Mouse (Mus musculus) myocyte (in vitro differentiated cells): ENCODE results near the gene Gm20388. TPM values are rescaled to one million over a fixed set of nuclear protein-coding genes. Genes with fewer than 3 reads are reported as not detected.

Experiments
- H3K27me3 ChIP-seq: one replicate; pipeline ENCODE4 v1.6.1; 2011; ENCODE audit not compliant: control insufficient read depth, insufficient read depth, insufficient read length
- H3K36me3 ChIP-seq: one replicate; pipeline ENCODE4 v1.6.1; 2011; ENCODE audit not compliant: control insufficient read depth, insufficient read depth
- H3K4me2 ChIP-seq: one replicate; pipeline ENCODE4 v1.6.1; 2011; ENCODE audit warnings: low read depth, control low read depth
- H3K4me3 ChIP-seq: one replicate; pipeline ENCODE4 v1.5.1; 2011; ENCODE audit warnings: mild to moderate bottlenecking, control low read depth, moderate library complexity
- H3K79me2 ChIP-seq: one replicate; pipeline ENCODE4 v1.6.1; 2011; ENCODE audit not compliant: control insufficient read depth, insufficient read depth
- H3ac ChIP-seq: one replicate; pipeline ENCODE4 v1.6.1; 2011; ENCODE audit not compliant: control insufficient read depth, insufficient read length
- CEBPB ChIP-seq: IDR thresholded peaks from 2 replicates; pipeline ENCODE4 v1.6.1; 2011; ENCODE audit warnings: mild to moderate bottlenecking, moderate library complexity; ENCODE audit not compliant: poor library complexity, insufficient read depth, severe bottlenecking
- E2F4 ChIP-seq: IDR thresholded peaks from one replicate; pipeline ENCODE4 v1.6.1; 2011; ENCODE audit warnings: mild to moderate bottlenecking, control low read depth, moderate library complexity; ENCODE audit not compliant: insufficient read depth
- MAX ChIP-seq: IDR thresholded peaks from one replicate; pipeline ENCODE4 v1.6.1; 2011; ENCODE audit warnings: low read depth, mild to moderate bottlenecking, control low read depth
- MYOD1 ChIP-seq, 3 experiments: IDR thresholded peaks; one replicate each; pipeline ENCODE4 v1.6.1; 2011; ENCODE audit warnings: control low read depth in 2 of 3, low read depth in 2 of 3, mild to moderate bottlenecking in 2 of 3, moderate library complexity in 1 of 3; ENCODE audit not compliant: insufficient read length in 2 of 3, control insufficient read depth in 1 of 3
- MYOG ChIP-seq, 3 experiments: IDR thresholded peaks; one replicate each; pipeline ENCODE4 v1.6.1; 2011; ENCODE audit warnings: control low read depth in 2 of 3, low read depth in 2 of 3, mild to moderate bottlenecking in 2 of 3; ENCODE audit not compliant: insufficient read length in 2 of 3, control insufficient read depth in 1 of 3, insufficient read depth in 1 of 3
- POLR2A ChIP-seq: IDR thresholded peaks from one replicate; pipeline ENCODE4 v1.6.1; 2011; ENCODE audit warnings: low read depth, mild to moderate bottlenecking, control low read depth, moderate library complexity; ENCODE audit not compliant: insufficient read length
- POLR2AphosphoS2 ChIP-seq: IDR thresholded peaks from one replicate; pipeline ENCODE4 v1.6.1; 2011; ENCODE audit warnings: low read depth, control low read depth; ENCODE audit not compliant: insufficient read length
- REST ChIP-seq: IDR thresholded peaks from one replicate; pipeline ENCODE4 v1.6.1; 2011; ENCODE audit warnings: mild to moderate bottlenecking, control low read depth, moderate library complexity; ENCODE audit not compliant: insufficient read depth, insufficient read length
- SRF ChIP-seq: IDR thresholded peaks from one replicate; pipeline ENCODE4 v1.6.1; 2011; ENCODE audit warnings: low read depth; ENCODE audit not compliant: control insufficient read depth, insufficient read length
- TCF12 ChIP-seq: IDR thresholded peaks from one replicate; pipeline ENCODE4 v1.6.1; 2011; ENCODE audit warnings: mild to moderate bottlenecking, control low read depth; ENCODE audit not compliant: poor library complexity, insufficient read depth, severe bottlenecking
- TCF3 ChIP-seq: IDR thresholded peaks from one replicate; pipeline ENCODE4 v1.6.1; 2011; ENCODE audit warnings: low read depth, control low read depth; ENCODE audit not compliant: insufficient read length
- USF1 ChIP-seq: IDR thresholded peaks from one replicate; pipeline ENCODE4 v1.6.1; 2011; ENCODE audit warnings: low read depth, mild to moderate bottlenecking, control low read depth, moderate library complexity
- polyA plus RNA-seq: library from polyadenylated mRNA; unstranded; fragments of >200 nt; fragmentation: generic; extraction: Trizol; gene quantifications from one replicate; pipeline ENCODE4 v1.2.1, GENCODE M21; 2012; ENCODE audit warnings: missing spikeins

Gm20388 gene
- polyA plus RNA-seq, 1 experiment = 15.3 TPM

- Histone ChIP-seq H3K36me3 (peaks cover 14% of the 10 kb centered on the region), H3K4me2 (no peak overlapping the region), H3K4me3 (no peak overlapping the region), H3K79me2 (no peaks in the 10 kb centered on the region), H3ac (no peak overlapping the region), H3K27me3 (no peaks in the 10 kb centered on the region)
- TF ChIP-seq SRF (no peak), POLR2AphosphoS2 (no peak), REST (no peak), CEBPB (no peak), E2F4 (no peak), TCF3 (no peak), MYOD1 (IDR thresholded peaks at IDR 0.05; ENCODE audit: control insufficient read depth in 1 of 3, insufficient read length in 2 of 3, low read depth in 2 of 3) (no peak), TCF12 (no peak), MYOG (IDR thresholded peaks at IDR 0.05; ENCODE audit: control insufficient read depth in 1 of 3, insufficient read depth in 1 of 3, insufficient read length in 2 of 3, low read depth in 2 of 3) (no peak), POLR2A (no peak)
Measured at GRCm38 (mm10) chr8:124343991-124344390, 4433.4 kb downstream of the Gm20388 start.

DNA sequence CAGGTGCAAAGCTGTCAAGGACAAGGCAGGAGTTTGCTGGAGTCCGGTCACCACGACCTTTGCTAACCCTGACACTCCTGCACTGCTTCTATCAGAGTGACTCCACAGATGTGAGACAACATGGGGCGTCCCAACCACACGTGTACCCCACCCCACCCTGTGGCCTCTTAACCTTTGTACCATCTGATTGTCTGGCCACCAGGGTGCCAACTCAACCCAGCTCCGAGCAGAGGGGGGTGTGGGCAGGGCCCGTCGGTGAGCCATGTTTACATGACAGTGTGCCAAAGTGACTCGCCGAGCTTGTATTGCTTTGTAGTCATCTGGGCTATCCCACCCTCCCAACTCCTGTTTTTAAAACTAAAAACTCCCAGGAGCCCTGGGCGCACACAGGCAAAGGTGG lies 4434.5 kb downstream of the Gm20388 start:
- H3K27me3 ChIP-seq = no peaks in the 10 kb centered on the region
- no peak overlapping the region for H3K4me2 ChIP-seq
- no peak overlapping the region for H3K4me3 ChIP-seq
- peaks cover 14% of the 10 kb centered on the region for H3K36me3 ChIP-seq
- H3ac ChIP-seq = no peak overlapping the region
- TF ChIP-seq MYOD1 (IDR thresholded peaks at IDR 0.05; ENCODE audit: control insufficient read depth in 1 of 3, insufficient read length in 2 of 3, low read depth in 2 of 3) (no peak), E2F4 (no peak), POLR2A (no peak), TCF3 (no peak), MAX (no peak), MYOG (IDR thresholded peaks at IDR 0.05; ENCODE audit: control insufficient read depth in 1 of 3, insufficient read depth in 1 of 3, insufficient read length in 2 of 3, low read depth in 2 of 3) (no peak), SRF (no peak), USF1 (no peak), REST (no peak), TCF12 (no peak), CEBPB (no peak), POLR2AphosphoS2 (no peak)
- H3K79me2 ChIP-seq = no peaks in the 10 kb centered on the region

DNA sequence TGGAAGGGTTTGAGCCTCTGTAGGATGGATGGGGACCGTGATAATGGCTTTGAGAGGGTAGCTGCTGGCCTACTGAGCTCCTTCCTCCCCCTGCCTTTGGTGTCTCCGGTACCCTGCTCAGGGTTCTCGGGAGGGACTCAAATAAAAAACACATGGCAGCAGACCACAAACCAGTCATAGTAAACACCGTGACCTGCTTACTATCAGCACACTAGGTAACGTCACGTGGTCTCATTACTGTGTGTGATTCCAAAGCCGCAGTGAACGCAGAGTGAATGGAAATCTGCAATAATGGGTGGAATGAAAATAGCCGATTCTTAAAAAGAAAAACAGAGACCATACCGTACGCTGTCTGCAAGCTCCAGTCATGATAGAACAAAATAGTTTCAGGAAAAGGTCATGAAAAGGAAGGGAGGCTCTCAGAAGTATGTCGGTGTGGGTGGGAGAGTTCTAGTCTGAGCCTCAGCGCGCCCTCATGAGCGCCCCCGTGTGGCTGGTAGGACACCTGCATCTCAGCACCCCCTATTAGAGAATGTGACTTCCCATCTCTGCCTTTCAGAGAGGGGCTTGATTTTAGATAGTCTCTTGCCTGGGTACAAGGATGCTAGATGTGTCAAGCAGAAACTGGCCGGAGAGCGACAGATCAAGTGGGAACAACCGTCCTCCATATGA lies 4436.3 kb downstream of the Gm20388 start:
- Histone ChIP-seq H3K79me2 (no peaks in the 10 kb centered on the region), H3K4me2 (no peak overlapping the region), H3K27me3 (peaks cover 3% of the 10 kb centered on the region), H3ac (no peak overlapping the region), H3K4me3 (no peak overlapping the region), H3K36me3 (peaks cover 14% of the 10 kb centered on the region)
- TF ChIP-seq CEBPB (no peak), POLR2AphosphoS2 (peak; percentile 40), SRF (no peak), E2F4 (no peak), REST (no peak)

- H3K79me2 ChIP-seq = no peaks in the 10 kb centered on the region
- H3K4me3 ChIP-seq = no peak overlapping the region
- H3K4me2 ChIP-seq = no peak overlapping the region
- H3K27me3 ChIP-seq = peaks cover 8% of the 10 kb centered on the region
- peaks cover 8% of the 10 kb centered on the region for H3K36me3 ChIP-seq
- TF ChIP-seq POLR2A = no peak
- no peak overlapping the region for H3ac ChIP-seq
Measured at GRCm38 (mm10) chr8:124348087-124348486, 4437.4 kb downstream of the Gm20388 start.

- H3K4me3 ChIP-seq = no peak overlapping the region
- peaks cover 4% of the 10 kb centered on the region for H3K36me3 ChIP-seq
- no peak overlapping the region for H3ac ChIP-seq
- no peak overlapping the region for H3K4me2 ChIP-seq
- no peaks in the 10 kb centered on the region for H3K79me2 ChIP-seq
- H3K27me3 ChIP-seq = peaks cover 17% of the 10 kb centered on the region
- no peak for TF ChIP-seq REST
- no peak for TF ChIP-seq MYOD1 (IDR thresholded peaks at IDR 0.05; ENCODE audit: control insufficient read depth in 1 of 3, insufficient read length in 2 of 3, low read depth in 2 of 3)
- TF ChIP-seq POLR2A = no peak
- no peak for TF ChIP-seq POLR2AphosphoS2
- TF ChIP-seq TCF3 = no peak
- no peak for TF ChIP-seq SRF
- no peak for TF ChIP-seq USF1
- no peak for TF ChIP-seq MYOG (IDR thresholded peaks at IDR 0.05; ENCODE audit: control insufficient read depth in 1 of 3, insufficient read depth in 1 of 3, insufficient read length in 2 of 3, low read depth in 2 of 3)
- no peak for TF ChIP-seq CEBPB
- no peak for TF ChIP-seq E2F4
- no peak for TF ChIP-seq MAX
Measured at GRCm38 (mm10) chr8:124349663-124350062, 4439.0 kb downstream of the Gm20388 start.
